Mouse (Mus musculus): Measurements from ENCODE around the gene B4galnt2. TPM values are rescaled to one million over a fixed set of nuclear protein-coding genes. Genes with fewer than 3 reads are reported as not detected.

The B4galnt2 gene
- total and polyA plus RNA-seq, 2 experiments from 2014 or later, result not detected

DNA sequence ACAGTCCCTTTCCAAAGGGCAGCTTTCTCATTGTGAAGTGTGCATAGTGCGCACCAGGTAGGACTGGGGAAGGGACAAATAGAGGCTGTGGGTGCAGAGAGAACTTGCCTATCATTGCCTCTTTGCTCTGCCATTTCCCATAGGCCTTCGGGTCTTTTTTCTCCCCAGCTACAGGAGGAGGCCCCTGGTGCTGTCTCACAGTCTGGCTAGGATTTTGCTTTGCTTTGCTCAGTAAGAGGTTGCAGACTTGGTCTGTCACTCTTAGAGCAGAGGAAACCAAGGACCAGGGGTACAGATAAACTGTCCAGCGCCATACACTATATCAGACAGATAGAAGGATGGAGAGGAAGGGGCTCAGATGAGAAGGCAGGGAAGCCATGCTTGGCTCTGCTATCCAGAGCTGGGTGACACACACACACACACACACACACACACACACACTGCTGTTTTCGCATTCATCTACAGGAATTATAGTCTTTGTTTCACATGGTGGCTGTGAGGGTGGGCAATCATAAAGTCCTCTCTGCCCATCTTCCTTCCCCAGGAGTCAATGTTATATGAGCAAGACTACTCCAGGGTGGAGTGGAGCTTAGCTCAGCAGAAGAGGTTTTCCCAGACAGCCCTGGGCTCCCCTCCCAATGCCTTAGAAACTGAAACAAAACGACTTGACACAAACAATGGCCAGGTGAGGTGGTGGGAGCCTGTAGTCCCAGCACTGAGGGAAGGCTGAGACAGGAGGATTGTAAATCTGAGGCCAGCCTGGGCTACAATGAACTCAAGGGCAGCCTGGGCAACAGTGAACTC, 73.8 kb downstream of the B4galnt2 start:
- TF ChIP-seq CTCF (IDR thresholded peaks at IDR 0.05), result no peak
- no peak overlapping the region for H3K9ac ChIP-seq (replicated peaks; ENCODE audit: low read length, poor library complexity, severe bottlenecking)
- no peaks in the 10 kb centered on the region; the same call in 1 of the 2 replicates for H3K4me1 ChIP-seq (ENCODE audit: insufficient read depth, low read length)
- no peak overlapping the region for H3K4me3 ChIP-seq (ENCODE audit: low read depth, low read length)
- H3K36me3 ChIP-seq (ENCODE audit: insufficient read depth, low read length), result no peaks in the 10 kb centered on the region
- no peak for ATAC-seq (ENCODE audit: low FRiP score)
- no peak overlapping the region for H3K4me2 ChIP-seq (ENCODE audit: low read depth, low read length, poor library complexity, severe bottlenecking)
- 0 out of 2 replicates have a peak, but pooled peaks cover 4% of the 10 kb centered on the region for H3K27me3 ChIP-seq (ENCODE audit: insufficient read depth, low read length)
- H3K27ac ChIP-seq (ENCODE audit: low read depth, low read length), result no peak overlapping the region
- H3K9me3 ChIP-seq (ENCODE audit: low read length), result no peaks in the 10 kb centered on the region
- 80% methylated on average over 5 of the region's 5 CpGs for WGBS
- no peak for DNase-seq (ENCODE audit: low spot score)

- no peak overlapping the region for H3K27ac ChIP-seq (ENCODE audit: low read depth, low read length)
- no peak overlapping the region for H3K4me2 ChIP-seq (ENCODE audit: low read depth, low read length, poor library complexity, severe bottlenecking)
- no peaks in the 10 kb centered on the region for H3K36me3 ChIP-seq (ENCODE audit: insufficient read depth, low read length)
- 68% methylated on average over 8 of the region's 8 CpGs for WGBS
- H3K4me1 ChIP-seq (ENCODE audit: insufficient read depth, low read length), result no peaks in the 10 kb centered on the region; the same call in 1 of the 2 replicates
- DNase-seq (ENCODE audit: low spot score) (no peak), ATAC-seq (ENCODE audit: low FRiP score) (no peak)
- H3K4me3 ChIP-seq (ENCODE audit: low read depth, low read length), result no peak overlapping the region
- no peak overlapping the region for H3K9ac ChIP-seq (replicated peaks; ENCODE audit: low read length, poor library complexity, severe bottlenecking)
- H3K27me3 ChIP-seq (ENCODE audit: insufficient read depth, low read length), result peaks cover 16% of the 10 kb centered on the region
- H3K9me3 ChIP-seq (ENCODE audit: low read length), result no peaks in the 10 kb centered on the region
- no peak for TF ChIP-seq CTCF (IDR thresholded peaks at IDR 0.05)
These were observed 75.5 kb downstream of the B4galnt2 start for GRCm38 (mm10) chr11:95838999-95839868.

GRCm38 (mm10) chr11:95838598-95838997, 76.1 kb downstream of the B4galnt2 start:
- TF ChIP-seq CTCF (IDR thresholded peaks at IDR 0.05), result no peak
- Histone ChIP-seq H3K9ac (replicated peaks; ENCODE audit: low read length, poor library complexity, severe bottlenecking) (no peak overlapping the region), H3K36me3 (ENCODE audit: insufficient read depth, low read length) (no peaks in the 10 kb centered on the region), H3K27ac (ENCODE audit: low read depth, low read length) (no peak overlapping the region), H3K4me1 (ENCODE audit: insufficient read depth, low read length) (no peaks in the 10 kb centered on the region; the same call in 1 of the 2 replicates), H3K27me3 (ENCODE audit: insufficient read depth, low read length) (peaks cover 22% of the 10 kb centered on the region), H3K9me3 (ENCODE audit: low read length) (no peaks in the 10 kb centered on the region), H3K4me2 (ENCODE audit: low read depth, low read length, poor library complexity, severe bottlenecking) (no peak overlapping the region), H3K4me3 (ENCODE audit: low read depth, low read length) (no peak overlapping the region)
- DNase-seq (ENCODE audit: low spot score) (no peak), ATAC-seq (ENCODE audit: low FRiP score) (no peak)
- 78% methylated on average over 4 of the region's 4 CpGs for WGBS

- Histone ChIP-seq H3K27ac (ENCODE audit: low read depth, low read length) (no peak within 1 kb of the TSS), H3K4me3 (ENCODE audit: low read depth, low read length) (no peak within 1 kb of the TSS), H3K4me2 (ENCODE audit: low read depth, low read length, poor library complexity, severe bottlenecking) (no peak within 1 kb of the TSS), H3K27me3 (ENCODE audit: insufficient read depth, low read length) (peaks cover 37% of the 10 kb centered on the region), H3K4me1 (ENCODE audit: insufficient read depth, low read length) (peaks cover 2% of the 10 kb centered on the region; the same call in 1 of the 2 replicates), H3K9ac (replicated peaks; ENCODE audit: low read length, poor library complexity, severe bottlenecking) (no peak within 1 kb of the TSS), H3K9me3 (ENCODE audit: low read length) (no peaks in the 10 kb centered on the region), H3K36me3 (ENCODE audit: insufficient read depth, low read length) (no peaks in the 10 kb centered on the region)
- TF ChIP-seq CTCF (IDR thresholded peaks at IDR 0.05), result no peak
- DNase-seq (ENCODE audit: low spot score) (peak; percentile 54), ATAC-seq (ENCODE audit: low FRiP score) (no peak)
- 71% methylated on average over 10 of the region's 10 CpGs for WGBS
These were observed 77.6 kb downstream of the B4galnt2 start, which contains the start of gene Gngt2 for GRCm38 (mm10) chr11:95837059-95837458. Gngt2 (plus strand) TSS chr11:95837216.

DNA sequence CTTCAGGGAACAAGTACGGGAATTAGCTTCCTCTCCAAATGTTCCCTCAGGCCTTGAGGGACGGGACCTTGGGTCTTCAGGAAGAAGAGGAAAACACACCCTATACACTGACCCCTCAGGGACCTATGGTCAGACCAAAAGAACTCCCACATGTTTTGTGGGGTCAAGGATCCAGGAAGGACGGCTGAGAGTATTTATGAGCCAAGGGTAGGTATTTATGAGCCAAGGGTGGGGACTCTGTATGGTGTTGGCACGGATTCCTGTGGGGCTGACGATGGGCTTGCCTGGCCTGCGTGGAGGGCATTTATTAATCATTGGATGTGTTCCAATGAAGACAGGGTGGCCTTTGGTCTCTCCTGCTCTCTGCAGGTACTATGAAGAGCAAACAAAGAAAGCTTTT, 78.3 kb downstream of the B4galnt2 start:
- no peaks in the 10 kb centered on the region for H3K36me3 ChIP-seq (ENCODE audit: insufficient read depth, low read length)
- H3K4me2 ChIP-seq (ENCODE audit: low read depth, low read length, poor library complexity, severe bottlenecking), result no peak overlapping the region
- TF ChIP-seq CTCF (IDR thresholded peaks at IDR 0.05), result no peak
- no peak overlapping the region for H3K27ac ChIP-seq (ENCODE audit: low read depth, low read length)
- DNase-seq (ENCODE audit: low spot score) (no peak), ATAC-seq (ENCODE audit: low FRiP score) (no peak)
- no peak overlapping the region for H3K4me3 ChIP-seq (ENCODE audit: low read depth, low read length)
- no peaks in the 10 kb centered on the region for H3K9me3 ChIP-seq (ENCODE audit: low read length)
- WGBS, result 76% methylated on average over 6 of the region's 6 CpGs
- H3K4me1 ChIP-seq (ENCODE audit: insufficient read depth, low read length), result 0 out of 2 replicates have a peak, but pooled peaks cover 2% of the 10 kb centered on the region
- H3K27me3 ChIP-seq (ENCODE audit: insufficient read depth, low read length), result peaks cover 42% of the 10 kb centered on the region
- H3K9ac ChIP-seq (replicated peaks; ENCODE audit: low read length, poor library complexity, severe bottlenecking), result no peak overlapping the region

Data from midbrain, postnatal 0 days (tissue).